Mouse (Mus musculus) cortical plate, adult 2 months (tissue): ENCODE data around the gene Cadm2.

Source experiments
- CTCF ChIP-seq: fragments of 200-500 bp; IDR thresholded peaks from 2 replicates; pipeline ENCODE4 v1.5.1; 2011; ENCODE audit warnings: mild to moderate bottlenecking, control low read depth, low read length; ENCODE audit not compliant: insufficient read depth; ENCODE audit errors: extremely low read depth
- POLR2A ChIP-seq: fragments of 200-500 bp; IDR thresholded peaks from 2 replicates; pipeline ENCODE4 v1.6.1; 2011; ENCODE audit warnings: mild to moderate bottlenecking, low read length, control low read depth; ENCODE audit not compliant: insufficient read depth; ENCODE audit errors: extremely low read depth

DNA sequence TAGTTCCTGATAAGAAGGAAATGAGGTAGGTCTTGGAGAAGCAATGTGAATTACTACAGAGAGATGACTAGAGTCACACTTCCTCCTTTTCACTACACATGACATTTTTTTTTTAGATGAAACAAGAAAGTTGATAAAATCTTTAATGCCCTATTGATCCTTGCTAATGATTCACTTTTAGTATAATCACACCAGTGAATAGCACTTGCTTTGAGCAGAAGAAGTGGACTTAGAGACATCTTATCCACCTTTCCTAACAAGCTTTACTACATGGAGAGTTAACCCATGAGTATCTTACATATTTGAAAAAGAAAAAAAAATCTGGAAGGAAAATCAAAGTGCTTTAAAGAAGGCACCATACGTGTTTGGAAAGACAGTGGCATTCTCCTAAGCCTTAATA lies 93.7 kb downstream of the Cadm2 start:
- TF ChIP-seq POLR2A: no peak
- TF ChIP-seq CTCF: no peak
